Mouse (Mus musculus) embryonic facial prominence, embryonic 13.5 days (tissue): ENCODE data around the gene Apbb2. TPM values are rescaled to one million over a fixed set of nuclear protein-coding genes. Genes with fewer than 3 reads are reported as not detected.
A peak's percentile ranks its signal among the peaks of the same experiment; 100 is the strongest.

Experiments used
- ATAC-seq: fragments of 200-750 bp; cut with Nextera tagmentation; 2 replicates; pipeline ENCODE4 v1.8.0; 2017; ENCODE audit warnings: low read depth; ENCODE audit not compliant: insufficient number of reproducible peaks, insufficient read depth, low FRiP score, low TSS enrichment
- H3K27ac ChIP-seq: fragments of 300-500 bp; sonication (generic); 2 replicates; pipeline ENCODE4 v1.5.1; 2015; ENCODE audit warnings: moderate library complexity, mild to moderate bottlenecking, inconsistent platforms
- H3K27me3 ChIP-seq: fragments of 300-500 bp; sonication (generic); 2 replicates; pipeline ENCODE4 v1.6.1; 2015; ENCODE audit warnings: mild to moderate bottlenecking, inconsistent platforms
- H3K36me3 ChIP-seq: fragments of 300-500 bp; sonication (generic); 2 replicates; pipeline ENCODE4 v1.6.1; 2015; ENCODE audit warnings: mild to moderate bottlenecking, inconsistent platforms
- H3K4me1 ChIP-seq: fragments of 300-500 bp; sonication (generic); 2 replicates; pipeline ENCODE4 v1.6.1; 2015; ENCODE audit warnings: inconsistent platforms
- H3K4me2 ChIP-seq: fragments of 300-500 bp; sonication (generic); 2 replicates; pipeline ENCODE4 v1.6.1; 2015; ENCODE audit warnings: moderate library complexity, mild to moderate bottlenecking, inconsistent platforms
- H3K4me3 ChIP-seq: fragments of 300-500 bp; sonication (generic); 2 replicates; pipeline ENCODE4 v1.5.1; 2015; ENCODE audit warnings: mild to moderate bottlenecking, inconsistent platforms
- H3K9ac ChIP-seq: fragments of 300-500 bp; sonication (generic); 2 replicates; pipeline ENCODE4 v1.6.1; 2015; ENCODE audit warnings: mild to moderate bottlenecking, inconsistent platforms
- H3K9me3 ChIP-seq: fragments of 300-500 bp; sonication (generic); 2 replicates; pipeline ENCODE4 v1.6.1; 2016; ENCODE audit warnings: inconsistent platforms
- WGBS: fragments of 180-500 bp; shearing (Covaris S2); methylation state at CpG from one replicate; pipeline ENCODE4 v1.1.7; 2015; ENCODE audit warnings: mixed read lengths; 5-methylcytosine and 5-hydroxymethylcytosine counted together
- polyA plus RNA-seq: library from polyadenylated mRNA; unstranded; fragments of >200 nt; fragmentation: Nextera tagmentation; extraction: Ambion mirVana; gene quantifications from 2 replicates; pipeline ENCODE4 v1.2.1, GENCODE M21; 2015

Gene Apbb2
- polyA plus RNA-seq, 1 experiment from 2014 or later: 74.1 TPM

DNA sequence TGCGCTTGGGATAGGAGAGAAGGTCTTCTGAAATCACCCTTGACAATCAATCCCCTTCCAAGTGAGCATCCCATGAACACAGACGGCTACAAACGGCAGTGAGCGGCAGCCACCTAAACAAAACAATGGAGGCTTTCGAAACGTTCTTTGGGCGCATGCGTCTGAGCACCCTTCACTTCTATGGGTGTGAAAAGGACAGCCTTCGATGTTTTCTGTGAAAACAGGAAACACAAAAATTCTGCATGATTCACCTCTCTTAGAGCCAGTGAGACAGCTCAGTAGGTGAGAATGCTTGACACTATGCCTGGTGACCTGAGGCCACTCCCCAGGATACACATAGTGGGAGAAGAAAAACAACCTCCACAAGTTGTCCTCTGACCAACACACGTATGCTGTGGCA, 103.3 kb downstream of the Apbb2 start:
- Histone ChIP-seq H3K36me3 (no peaks in the 10 kb centered on the region), H3K27me3 (no peaks in the 10 kb centered on the region), H3K4me3 (no peak overlapping the region), H3K4me2 (no peak overlapping the region), H3K27ac (no peak overlapping the region), H3K9ac (no peak overlapping the region), H3K9me3 (no peaks in the 10 kb centered on the region), H3K4me1 (peaks cover 36% of the 10 kb centered on the region)
- WGBS: 79% methylated on average over 10 of the region's 10 CpGs
- ATAC-seq: no peak

DNA sequence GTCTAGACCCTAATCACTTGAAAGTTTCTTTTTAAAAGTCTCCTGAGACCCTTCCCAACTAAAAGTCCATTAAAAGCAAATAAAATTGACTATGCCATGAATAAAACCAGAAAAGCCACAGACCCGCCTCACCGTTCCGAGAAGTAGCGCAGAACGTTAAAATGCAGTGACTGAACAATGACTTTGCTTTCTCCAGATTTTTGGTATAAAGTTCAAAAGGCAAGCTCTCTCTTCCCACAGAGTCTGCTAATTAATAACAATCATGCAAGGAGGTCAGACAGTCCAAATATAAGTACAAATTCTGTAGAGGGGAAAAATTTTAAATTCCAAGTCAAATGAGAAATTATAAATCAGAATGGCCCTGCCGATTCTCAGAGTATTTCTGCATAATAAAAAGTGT, 103.9 kb downstream of the Apbb2 start:
- Histone ChIP-seq H3K9me3 (no peaks in the 10 kb centered on the region), H3K4me3 (no peak overlapping the region), H3K36me3 (no peaks in the 10 kb centered on the region), H3K27ac (no peak overlapping the region), H3K9ac (no peak overlapping the region), H3K4me2 (no peak overlapping the region), H3K27me3 (no peaks in the 10 kb centered on the region), H3K4me1 (peaks cover 40% of the 10 kb centered on the region)
- no peak for ATAC-seq
- WGBS: 63% methylated on average over 6 of the region's 6 CpGs

DNA sequence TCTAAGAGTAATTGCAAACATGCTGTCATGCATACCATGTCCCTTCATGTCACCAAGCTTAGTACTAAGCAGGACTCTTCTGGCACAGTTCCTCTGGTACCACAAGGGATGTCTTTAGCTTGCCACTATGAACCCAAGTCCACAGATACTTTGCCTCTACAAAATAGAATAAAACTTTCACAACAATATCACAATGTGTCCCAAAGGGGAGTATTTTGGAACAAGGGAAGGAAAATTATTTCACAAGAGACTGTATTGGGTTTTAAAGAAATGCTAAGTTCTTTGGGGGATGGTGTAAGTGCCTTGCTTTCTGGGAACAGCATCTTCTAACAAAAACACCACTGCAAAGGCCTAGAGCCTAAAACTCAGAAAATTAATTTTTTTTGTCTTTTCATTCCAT, 105.2 kb downstream of the Apbb2 start:
- Histone ChIP-seq H3K36me3 (no peaks in the 10 kb centered on the region), H3K9ac (no peak overlapping the region), H3K9me3 (no peaks in the 10 kb centered on the region), H3K27ac (no peak overlapping the region), H3K4me2 (no peak overlapping the region), H3K4me1 (peaks cover 51% of the 10 kb centered on the region), H3K4me3 (no peak overlapping the region), H3K27me3 (no peaks in the 10 kb centered on the region)
- ATAC-seq: no peak

DNA sequence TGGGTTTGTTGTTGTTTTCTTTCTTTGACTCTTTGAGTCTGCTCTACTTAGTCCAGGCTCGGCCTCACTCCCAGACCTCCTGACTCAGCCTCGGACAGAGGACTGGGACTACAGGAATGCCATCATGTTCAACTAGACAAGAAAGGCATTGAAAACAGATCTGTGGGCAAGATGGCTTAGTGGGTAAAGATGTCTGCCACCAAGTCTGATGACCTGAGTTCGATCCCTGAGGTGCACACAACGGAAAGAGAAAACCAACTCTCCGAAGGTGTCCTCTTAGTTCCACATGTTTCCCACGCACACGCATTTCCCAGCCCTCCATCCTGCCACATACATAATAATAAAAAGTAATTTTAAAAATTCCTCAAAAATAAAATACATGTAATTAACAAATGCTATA, 106.1 kb downstream of the Apbb2 start:
- Histone ChIP-seq H3K27me3 (no peaks in the 10 kb centered on the region), H3K36me3 (no peaks in the 10 kb centered on the region), H3K9me3 (no peaks in the 10 kb centered on the region), H3K9ac (no peak overlapping the region), H3K27ac (no peak overlapping the region), H3K4me1 (peaks cover 43% of the 10 kb centered on the region), H3K4me2 (no peak overlapping the region), H3K4me3 (no peak overlapping the region)
- WGBS: 91% methylated on average over 7 of the region's 7 CpGs
- ATAC-seq: no peak

DNA sequence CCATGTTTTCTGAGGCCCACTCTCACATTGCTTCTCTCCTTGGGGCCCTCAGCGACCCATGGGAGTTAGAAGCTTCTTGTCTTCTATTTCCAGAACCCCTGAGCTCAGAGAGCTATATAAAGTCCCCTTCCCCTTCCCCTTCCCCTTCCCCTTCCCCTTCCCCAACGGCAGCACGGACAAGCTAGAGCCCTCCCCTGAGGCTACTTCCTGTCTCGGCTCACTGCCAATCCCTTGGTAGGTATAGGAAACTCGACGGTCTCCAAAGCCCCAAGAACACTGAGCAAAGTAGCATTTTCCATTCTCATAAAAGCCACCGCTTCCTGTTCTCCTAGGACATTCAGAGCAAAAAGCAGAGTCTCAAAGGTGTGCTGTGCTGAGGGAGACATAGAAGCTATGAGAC, 107.9 kb downstream of the Apbb2 start:
- ATAC-seq: no peak
- no peaks in the 10 kb centered on the region for H3K36me3 ChIP-seq
- 61% methylated on average over 7 of the region's 7 CpGs for WGBS

DNA sequence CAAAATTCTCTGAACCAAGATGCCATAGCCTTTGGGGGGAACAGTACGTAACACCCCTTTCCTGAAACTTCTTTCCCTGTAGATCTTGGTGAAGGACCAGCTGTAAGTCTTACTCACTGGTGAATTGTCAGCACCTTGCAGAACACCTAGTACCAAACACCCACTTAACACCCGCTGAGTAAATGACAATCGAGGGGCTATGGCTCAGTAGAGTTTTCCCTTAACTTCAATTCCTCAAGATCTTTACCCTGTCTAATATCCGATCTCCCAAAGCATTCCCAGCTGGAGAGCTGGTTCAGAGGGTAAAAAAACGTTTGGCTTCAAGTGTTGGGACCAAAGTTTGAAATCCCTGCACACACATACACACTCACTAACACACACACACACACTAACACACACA, 109.4 kb downstream of the Apbb2 start:
- H3K27ac ChIP-seq: no peak overlapping the region
- no peaks in the 10 kb centered on the region for H3K36me3 ChIP-seq
- no peak overlapping the region for H3K4me2 ChIP-seq
- H3K4me3 ChIP-seq: no peak overlapping the region
- no peak overlapping the region for H3K9ac ChIP-seq
- 65% methylated on average over 5 of the region's 5 CpGs for WGBS
- H3K4me1 ChIP-seq: peaks cover 29% of the 10 kb centered on the region
- ATAC-seq: no peak
- no peaks in the 10 kb centered on the region for H3K27me3 ChIP-seq
- no peaks in the 10 kb centered on the region for H3K9me3 ChIP-seq

More for the DNA sequence above, 107.9 kb downstream of the Apbb2 start:
- no peak overlapping the region for H3K4me2 ChIP-seq
- H3K27ac ChIP-seq: no peak overlapping the region
- H3K4me1 ChIP-seq: peaks cover 38% of the 10 kb centered on the region
- no peaks in the 10 kb centered on the region for H3K9me3 ChIP-seq
- H3K9ac ChIP-seq: no peak overlapping the region
- no peak overlapping the region for H3K4me3 ChIP-seq
- no peaks in the 10 kb centered on the region for H3K27me3 ChIP-seq

DNA sequence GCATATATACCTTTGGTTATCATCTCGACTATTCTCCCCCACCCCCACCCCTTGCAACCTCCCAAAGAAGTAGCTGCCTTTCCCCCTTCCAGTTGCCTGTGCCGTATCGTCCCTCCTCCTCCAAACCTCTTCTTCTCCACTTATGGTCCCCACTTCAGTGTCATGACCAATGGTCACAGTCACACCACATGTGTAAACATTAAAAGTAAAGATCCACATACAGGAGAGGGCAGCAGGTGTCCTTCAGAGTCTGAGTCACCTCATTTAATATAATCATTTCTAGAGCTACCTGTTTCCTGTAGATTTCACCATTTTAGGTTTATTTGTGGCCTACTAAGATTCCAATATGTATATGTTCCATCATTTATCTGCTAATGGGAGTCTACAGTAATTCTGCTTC, 113.0 kb downstream of the Apbb2 start:
- H3K4me3 ChIP-seq: no peak overlapping the region
- H3K36me3 ChIP-seq: no peaks in the 10 kb centered on the region
- H3K27me3 ChIP-seq: no peaks in the 10 kb centered on the region
- H3K9me3 ChIP-seq: no peaks in the 10 kb centered on the region
- no peak overlapping the region for H3K4me2 ChIP-seq
- no peak overlapping the region for H3K9ac ChIP-seq
- WGBS: 88% methylated on average over 3 of the region's 3 CpGs
- peaks cover 33% of the 10 kb centered on the region for H3K4me1 ChIP-seq
- no peak overlapping the region for H3K27ac ChIP-seq
- no peak for ATAC-seq

DNA sequence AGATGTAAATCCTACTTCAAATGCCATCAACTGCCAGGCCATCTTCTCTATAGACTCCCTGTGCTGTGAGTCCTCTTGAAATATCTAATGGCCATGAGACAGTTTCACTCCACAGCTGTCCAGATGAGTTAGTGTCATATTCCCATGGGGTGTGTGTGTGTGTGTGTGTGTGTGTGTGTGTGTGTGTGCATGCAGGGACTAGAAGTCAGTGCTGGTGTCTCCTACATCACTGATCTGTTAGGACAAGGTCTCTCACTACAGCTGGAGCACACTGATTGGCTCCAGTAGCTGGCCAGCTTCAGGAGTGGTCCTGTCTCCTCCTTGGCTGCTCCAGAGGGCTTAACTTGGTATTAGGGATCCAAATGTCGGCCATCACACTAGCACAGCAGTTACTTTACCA, 113.5 kb downstream of the Apbb2 start:
- Histone ChIP-seq H3K4me2 (no peak overlapping the region), H3K4me1 (peaks cover 28% of the 10 kb centered on the region), H3K9me3 (no peaks in the 10 kb centered on the region), H3K27ac (no peak overlapping the region), H3K36me3 (no peaks in the 10 kb centered on the region), H3K4me3 (no peak overlapping the region), H3K9ac (no peak overlapping the region), H3K27me3 (no peaks in the 10 kb centered on the region)
- ATAC-seq: no peak
- WGBS: 72% methylated on average over 1 of the region's 1 CpGs

DNA sequence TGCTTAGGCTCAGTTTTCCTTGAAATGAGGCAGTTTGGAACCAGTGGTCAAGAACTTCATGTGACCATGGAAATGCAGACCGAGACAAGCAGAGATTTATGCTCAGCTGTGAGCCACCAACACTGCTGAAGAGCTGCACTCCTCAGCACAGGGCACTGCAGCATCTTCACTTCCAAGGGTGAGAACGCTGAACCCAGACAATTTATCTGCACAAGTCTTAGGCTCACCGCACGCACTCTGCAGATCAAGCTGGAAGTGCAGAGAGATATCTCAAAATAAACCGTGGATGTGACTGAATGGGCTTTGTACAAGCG, 114.2 kb downstream of the Apbb2 start:
- WGBS: 74% methylated on average over 6 of the region's 6 CpGs

DNA sequence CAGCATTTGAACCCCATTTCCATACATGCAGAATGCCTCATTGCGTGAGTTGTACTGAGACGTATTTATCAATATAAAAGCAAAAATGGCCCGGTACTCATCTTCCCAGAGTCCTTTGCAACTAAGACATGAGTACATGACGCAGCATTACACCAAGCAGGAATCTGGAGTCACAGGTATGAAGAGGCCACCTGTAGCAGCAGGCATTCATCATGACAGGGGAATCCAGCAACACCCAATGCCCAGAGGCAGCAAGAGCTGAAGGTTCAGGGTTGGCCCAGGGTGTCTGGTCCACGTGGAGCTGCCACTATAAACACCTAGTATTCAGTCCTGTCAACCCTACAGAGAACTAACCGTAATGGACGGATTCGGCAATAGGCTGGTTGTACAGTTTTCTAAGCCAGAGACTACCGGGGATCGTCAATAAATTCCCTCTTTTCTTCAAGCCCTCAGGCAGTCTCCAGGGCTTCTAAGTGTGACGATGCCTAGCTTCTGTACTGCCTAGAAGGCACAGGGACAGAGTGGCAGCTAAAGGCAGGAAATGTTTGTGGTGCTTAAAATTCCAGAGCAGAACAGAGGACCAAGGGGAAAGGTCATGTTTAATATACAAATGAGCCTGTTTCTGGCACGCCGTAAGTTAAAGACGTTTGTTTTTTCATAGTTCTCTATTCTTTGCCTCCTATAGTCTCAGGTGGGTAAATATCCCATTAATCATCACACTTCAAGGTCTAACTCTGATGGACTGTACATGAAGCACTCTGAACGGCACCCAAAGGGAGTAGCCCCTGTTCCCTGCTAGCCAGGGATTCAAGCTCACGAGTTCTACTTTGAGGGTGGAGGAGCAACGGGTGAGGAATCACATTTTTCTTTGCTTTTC, 114.8 kb downstream of the Apbb2 start:
- Histone ChIP-seq H3K9me3 (no peaks in the 10 kb centered on the region), H3K27me3 (no peaks in the 10 kb centered on the region), H3K4me2 (no peak overlapping the region), H3K4me3 (no peak overlapping the region), H3K9ac (0 out of 2 replicates have a peak overlapping the region, but pooled peaks have one; percentile 8), H3K4me1 (peaks cover 16% of the 10 kb centered on the region), H3K27ac (no peak overlapping the region), H3K36me3 (no peaks in the 10 kb centered on the region)
- no peak for ATAC-seq
- 47% methylated on average over 17 of the region's 17 CpGs for WGBS

More for the DNA sequence above, 114.2 kb downstream of the Apbb2 start:
- no peaks in the 10 kb centered on the region for H3K9me3 ChIP-seq
- H3K27me3 ChIP-seq: no peaks in the 10 kb centered on the region
- ATAC-seq: no peak
- peaks cover 22% of the 10 kb centered on the region for H3K4me1 ChIP-seq
- H3K36me3 ChIP-seq: no peaks in the 10 kb centered on the region
- no peak overlapping the region for H3K27ac ChIP-seq
- no peak overlapping the region for H3K4me3 ChIP-seq
- H3K4me2 ChIP-seq: no peak overlapping the region
- no peak overlapping the region for H3K9ac ChIP-seq

DNA sequence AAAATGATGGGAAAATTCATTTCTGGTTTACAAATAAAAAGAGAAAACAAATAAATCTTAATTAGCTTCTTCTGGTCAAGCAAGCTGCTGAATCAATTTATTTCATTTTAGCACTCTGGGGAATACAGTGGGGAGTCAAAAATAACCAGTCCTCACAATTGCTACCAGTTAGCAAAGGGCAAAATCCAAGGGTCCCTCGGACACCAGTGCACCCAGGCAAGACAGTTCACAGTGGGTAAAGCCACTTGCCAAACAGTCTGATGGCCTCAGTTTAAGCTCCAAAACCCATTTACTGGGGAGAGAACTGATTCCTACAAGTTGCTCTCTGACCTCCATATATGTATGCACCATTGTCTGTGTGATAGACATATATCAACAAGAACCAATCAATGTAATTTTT, 115.6 kb downstream of the Apbb2 start:
- Histone ChIP-seq H3K27me3 (no peaks in the 10 kb centered on the region), H3K36me3 (no peaks in the 10 kb centered on the region), H3K9ac (no peak overlapping the region), H3K27ac (no peak overlapping the region), H3K9me3 (no peaks in the 10 kb centered on the region), H3K4me1 (peaks cover 16% of the 10 kb centered on the region), H3K4me3 (no peak overlapping the region), H3K4me2 (no peak overlapping the region)
- WGBS: 91% methylated on average over 1 of the region's 1 CpGs
- ATAC-seq: no peak

DNA sequence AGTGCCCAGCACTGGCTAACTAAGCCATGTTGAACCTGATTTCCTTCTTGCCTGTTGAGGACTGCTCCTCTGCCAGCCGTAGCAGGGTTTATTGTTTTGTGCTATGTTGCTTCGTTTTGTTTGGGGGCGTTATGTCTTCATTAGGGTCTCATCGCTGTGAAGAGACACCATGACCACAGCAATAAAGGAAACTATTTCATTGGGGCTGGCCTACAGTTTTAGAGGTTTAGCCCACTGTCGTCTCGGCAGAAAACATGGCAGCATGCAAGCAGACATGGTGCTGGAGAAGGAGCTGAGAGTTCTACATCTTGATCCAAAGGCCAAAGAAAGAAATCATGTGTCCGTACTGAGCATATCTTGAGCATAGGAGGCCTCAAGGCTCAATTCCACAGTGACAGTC, 119.0 kb downstream of the Apbb2 start:
- no peak overlapping the region for H3K4me3 ChIP-seq
- no peak for ATAC-seq
- no peak overlapping the region for H3K4me2 ChIP-seq
- WGBS: 94% methylated on average over 7 of the region's 7 CpGs
- H3K27me3 ChIP-seq: no peaks in the 10 kb centered on the region
- no peaks in the 10 kb centered on the region for H3K36me3 ChIP-seq
- H3K27ac ChIP-seq: no peak overlapping the region
- H3K4me1 ChIP-seq: peaks cover 44% of the 10 kb centered on the region
- no peaks in the 10 kb centered on the region for H3K9me3 ChIP-seq
- no peak overlapping the region for H3K9ac ChIP-seq
